In genomic region chr15:103315011-103315502, GRCm38 (mm10) we compare ENCODE assay signal across 9 mouse cellular contexts. TPM values are rescaled to one million over a fixed set of nuclear protein-coding genes. Genes with fewer than 3 reads are reported as not detected.
A peak's percentile ranks its signal among the peaks of the same experiment; 100 is the strongest.
DNase-seq lines count a peak whose midpoint lies in the region; ATAC-seq lines count a peak whose summit lies in the region.
"Had no signal": no experiment of that assay in that cellular context is flagged by ENCODE, and none has a peak within 500 bp of the region (broad histone marks: within the 10 kb centered on the region; RNA-seq: fewer than 3 reads in every experiment).

No protein-coding gene starts in this region.

- peaks cover 48% of the 10 kb centered on the region for H3K4me1 ChIP-seq in liver, embryonic 13.5 days (replicated peaks)
- H3K4me1 ChIP-seq in neural tube, embryonic 12.5 days, result peaks cover 25% of the 10 kb centered on the region

- H3K36me3 ChIP-seq in liver, embryonic 13.5 days, result peaks cover 26% of the 10 kb centered on the region; the same call in 1 of the 2 replicates
- H3K36me3 ChIP-seq in neural tube, embryonic 12.5 days, result peaks cover 36% of the 10 kb centered on the region

- no peak overlapping the region for H3K9ac ChIP-seq in liver, embryonic 13.5 days
- peak overlapping the region; percentile 54 for H3K9ac ChIP-seq in neural tube, embryonic 12.5 days

- peak overlapping the region; percentile 34 for H3K4me2 ChIP-seq in liver, embryonic 13.5 days
- H3K4me2 ChIP-seq in neural tube, embryonic 12.5 days (replicated peaks), result peak overlapping the region; percentile 68

- H3K9me3 ChIP-seq in liver, embryonic 13.5 days (replicated peaks), result no peaks in the 10 kb centered on the region
- no peaks in the 10 kb centered on the region for H3K9me3 ChIP-seq in neural tube, embryonic 12.5 days

- H3K4me3 ChIP-seq in liver, embryonic 13.5 days (replicated peaks), result no peak overlapping the region
- H3K4me3 ChIP-seq in neural tube, embryonic 12.5 days, result peak overlapping the region; percentile 26
- H3K4me3 ChIP-seq: myocyte had no signal

- no peaks in the 10 kb centered on the region for H3K27me3 ChIP-seq in liver, embryonic 13.5 days
- no peaks in the 10 kb centered on the region for H3K27me3 ChIP-seq in neural tube, embryonic 12.5 days (replicated peaks)

- peak; percentile 57 for ATAC-seq in liver, embryonic 13.5 days (ENCODE audit: low read depth)
- ATAC-seq in neural tube, embryonic 12.5 days (ENCODE audit: low FRiP score, low read depth), result peak; percentile 85

- peak; percentile 45 for DNase-seq in 416B (ENCODE audit: low read depth)
- DNase-seq in adrenal gland, adult (ENCODE audit: inconsistent age in 2 of 2, low spot score in 1 of 2), result peak; percentile 81 to 91
- DNase-seq in embryo, embryonic 11 days, result peak; percentile 89
- DNase-seq in heart, adult 18-20 months, result peak; percentile 76 to 83
- DNase-seq in kidney, adult 11 months, result peak; percentile 69
- peak; percentile 44 for DNase-seq in liver, embryonic 13.5 days
- no peak for DNase-seq in frontal cortex, postnatal 36 days (ENCODE audit: low spot score in 2 of 2)

- 35% methylated on average over 18 of the region's 18 CpGs for WGBS in liver, embryonic 13.5 days (ENCODE audit: insufficient replicate concordance)
- WGBS in neural tube, embryonic 12.5 days, result 5% methylated on average over 18 of the region's 18 CpGs

- H3K27ac ChIP-seq in liver, embryonic 13.5 days, result no peak overlapping the region
- no peak overlapping the region for H3K27ac ChIP-seq in neural tube, embryonic 12.5 days

RNA-seq across cellular contexts. Expression of gene Gpr84, which starts 4.6 kb away (rescaled TPM):
- not detected for total RNA-seq in heart, adult 18-20 months (2021)
- polyA plus RNA-seq in liver, embryonic 13.5 days (2015; fragmentation: Nextera tagmentation; extraction: Ambion mirVana), result 0.28 and 0.29 TPM in 2 replicates
- 0.25 and 0.29 TPM in 2 replicates for polyA plus RNA-seq in neural tube, embryonic 12.5 days (2016; fragmentation: Nextera tagmentation; extraction: Ambion mirVana)

RNA-seq across cellular contexts. Expression of gene Zfp385a, which starts 24.8 kb away (rescaled TPM):
- 10 to 100 TPM in 1 of 2 experiments, 1 to 10 TPM in 1; 8.9 to 10.3 TPM for total RNA-seq in heart, adult 18-20 months (2021)
- 4.6 and 5.9 TPM in 2 replicates for polyA plus RNA-seq in liver, embryonic 13.5 days (2015; fragmentation: Nextera tagmentation; extraction: Ambion mirVana)
- polyA plus RNA-seq in neural tube, embryonic 12.5 days (2016; fragmentation: Nextera tagmentation; extraction: Ambion mirVana), result 20.2 and 20.9 TPM in 2 replicates

RNA-seq across cellular contexts. Expression of gene Copz1, which starts 42.5 kb away (rescaled TPM):
- total RNA-seq in heart, adult 18-20 months (2021), result 10 to 100 TPM; 52.3 to 52.9 TPM
- 213 and 240 TPM in 2 replicates for polyA plus RNA-seq in liver, embryonic 13.5 days (2015; fragmentation: Nextera tagmentation; extraction: Ambion mirVana)
- polyA plus RNA-seq in neural tube, embryonic 12.5 days (2016; fragmentation: Nextera tagmentation; extraction: Ambion mirVana), result 231 and 243 TPM in 2 replicates

RNA-seq across cellular contexts. Expression of gene Itga5, which starts 51.5 kb away (rescaled TPM):
- total RNA-seq in heart, adult 18-20 months (2021), result 10 to 100 TPM; 30.8 to 37.3 TPM
- polyA plus RNA-seq in liver, embryonic 13.5 days (2015; fragmentation: Nextera tagmentation; extraction: Ambion mirVana), result 12.9 and 15.8 TPM in 2 replicates
- 19.1 and 19.9 TPM in 2 replicates for polyA plus RNA-seq in neural tube, embryonic 12.5 days (2016; fragmentation: Nextera tagmentation; extraction: Ambion mirVana)

RNA-seq across cellular contexts. Expression of gene Nfe2, which starts 56.9 kb away (rescaled TPM):
- 1 to 10 TPM in 1 of 2 experiments, under 1 TPM in 1; 0.46 to 1.2 TPM for total RNA-seq in heart, adult 18-20 months (2021)
- 171 and 185 TPM in 2 replicates for polyA plus RNA-seq in liver, embryonic 13.5 days (2015; fragmentation: Nextera tagmentation; extraction: Ambion mirVana)
- polyA plus RNA-seq in neural tube, embryonic 12.5 days (2016; fragmentation: Nextera tagmentation; extraction: Ambion mirVana), result 3.2 and 4.3 TPM in 2 replicates

Comparison
In these comparisons a context has a peak if more than half of its experiments do, and no peak if none do; other contexts are left out.
1. DNase-seq: peak in 416B (single experiment), adrenal gland, adult (2 of 2), embryo, embryonic 11 days (single experiment), heart, adult 18-20 months (2 of 2), kidney, adult 11 months (single experiment) and liver, embryonic 13.5 days (single experiment); none in frontal cortex, postnatal 36 days (0 of 2).